28 mouse cellular contexts compared by ENCODE assay signal in genomic region chr2:49825588-49825987, GRCm38 (mm10). TPM values are rescaled to one million over a fixed set of nuclear protein-coding genes. Genes with fewer than 3 reads are reported as not detected.
DNase-seq lines count a peak whose midpoint lies in the region; ATAC-seq and TF ChIP-seq lines count a peak whose summit lies in the region.
"Had no signal": no experiment of that assay in that cellular context is flagged by ENCODE, and none has a peak within 500 bp of the region (broad histone marks: within the 10 kb centered on the region; RNA-seq: fewer than 3 reads in every experiment).

No protein-coding gene starts in this region.

- no peaks in the 10 kb centered on the region for H3K4me1 ChIP-seq in embryonic facial prominence, embryonic 14.5 days (ENCODE audit: control insufficient read depth, insufficient read depth, low read length)
- H3K4me1 ChIP-seq: embryonic facial prominence, embryonic 12.5 days; forebrain, embryonic 12.5 days; forebrain, embryonic 15.5 days; hindbrain, embryonic 10.5 days; hindbrain, embryonic 13.5 days had no signal

- TF ChIP-seq POLR2A in brain, embryonic 14.5 days (IDR thresholded peaks at IDR 0.05; ENCODE audit: borderline replicate concordance, extremely low read depth, insufficient read depth, insufficient read length, poor library complexity, severe bottlenecking): no peak

- no peak for ATAC-seq in embryonic facial prominence, embryonic 14.5 days (ENCODE audit: low read depth)
- ATAC-seq: CD4-positive, CD25-positive, alpha-beta regulatory T cell, adult 4 months; forebrain, embryonic 15.5 days; hindbrain, embryonic 16.5 days; inflammation-experienced regulatory T-cells, adult 6 months; intestine, embryonic 16.5 days had no signal

- H3K9ac ChIP-seq in embryonic facial prominence, embryonic 14.5 days (ENCODE audit: low read depth, low read length): no peak overlapping the region
- H3K9ac ChIP-seq: embryonic facial prominence, embryonic 12.5 days; forebrain, embryonic 12.5 days; forebrain, embryonic 15.5 days; hindbrain, embryonic 13.5 days had no signal

- no peak overlapping the region for H3K4me2 ChIP-seq in embryonic facial prominence, embryonic 14.5 days (ENCODE audit: low read depth, low read length)
- H3K4me2 ChIP-seq: embryonic facial prominence, embryonic 12.5 days; forebrain, embryonic 12.5 days; forebrain, embryonic 15.5 days; heart, embryonic 11.5 days; hindbrain, embryonic 13.5 days had no signal

- no peak overlapping the region for H3K4me3 ChIP-seq in embryonic facial prominence, embryonic 14.5 days (ENCODE audit: low read depth, low read length)
- H3K4me3 ChIP-seq: embryonic facial prominence, embryonic 12.5 days; erythroblast, embryonic 14.5 days; forebrain, embryonic 12.5 days; forebrain, embryonic 15.5 days; hindbrain, embryonic 10.5 days; hindbrain, embryonic 13.5 days had no signal

- no peak overlapping the region for H3K27ac ChIP-seq in embryonic facial prominence, embryonic 14.5 days (replicated peaks; ENCODE audit: low read depth, low read length)
- H3K27ac ChIP-seq: embryonic facial prominence, embryonic 12.5 days; forebrain, embryonic 12.5 days; forebrain, embryonic 15.5 days; hindbrain, embryonic 10.5 days; hindbrain, embryonic 13.5 days had no signal

- no peak for TF ChIP-seq CTCF in brain, embryonic 14.5 days (IDR thresholded peaks at IDR 0.05; ENCODE audit: borderline replicate concordance, extremely low read depth, insufficient read depth, insufficient read length)

- H3K9me3 ChIP-seq in embryonic facial prominence, embryonic 14.5 days (ENCODE audit: control insufficient read depth, low read length): no peaks in the 10 kb centered on the region
- H3K9me3 ChIP-seq: embryonic facial prominence, embryonic 12.5 days; forebrain, embryonic 12.5 days; forebrain, embryonic 15.5 days; hindbrain, embryonic 10.5 days; hindbrain, embryonic 13.5 days had no signal

- WGBS in embryonic facial prominence, embryonic 14.5 days: 25% methylated on average over 1 of the region's 1 CpGs

- DNase-seq in heart, adult 11 months: peak; percentile 15
- DNase-seq in heart, postnatal 4 days: no peak
- DNase-seq in brain, embryonic 14.5 days (ENCODE audit: low read depth): peak; percentile 13
- DNase-seq in embryonic facial prominence, embryonic 14.5 days (ENCODE audit: low spot score): peak; percentile 65
- DNase-seq in ovary, postnatal 14 days (ENCODE audit: low spot score): no peak
- no peak for DNase-seq in kidney, postnatal 10 days
- DNase-seq: adrenal gland, adult 2 months; adrenal gland, postnatal 14 days; cerebellum, adult 11-12 months; cerebellum, adult 8-10 months; cerebellum, postnatal 14 days; embryo, embryonic 11 days; gastrocnemius, postnatal 10 days; gastrocnemius, postnatal 36 days had no signal

- H3K36me3 ChIP-seq in embryonic facial prominence, embryonic 14.5 days (ENCODE audit: control insufficient read depth, insufficient read depth, low read length): no peaks in the 10 kb centered on the region
- H3K36me3 ChIP-seq: embryonic facial prominence, embryonic 12.5 days; forebrain, embryonic 12.5 days; forebrain, embryonic 15.5 days; hindbrain, embryonic 10.5 days; hindbrain, embryonic 13.5 days had no signal

- no peaks in the 10 kb centered on the region for H3K27me3 ChIP-seq in embryonic facial prominence, embryonic 14.5 days (replicated peaks; ENCODE audit: control insufficient read depth, insufficient read depth, low read length)
- H3K27me3 ChIP-seq: embryonic facial prominence, embryonic 12.5 days; forebrain, embryonic 12.5 days; forebrain, embryonic 15.5 days; hindbrain, embryonic 13.5 days had no signal

RNA-seq across cellular contexts. Expression of gene Lypd6b, which starts 38.1 kb away (rescaled TPM):
- under 1 TPM; 0.23 to 0.24 TPM for total RNA-seq in heart, postnatal 4 days (2021)
- 5.4 and 6.2 TPM in 2 replicates for polyA plus RNA-seq in brain, embryonic 14.5 days (2012; rRNA removed)
- 7.9 and 9.2 TPM in 2 replicates for polyA plus RNA-seq in embryonic facial prominence, embryonic 14.5 days (2014; fragmentation: Nextera tagmentation; extraction: Ambion mirVana)
- total RNA-seq: gastrocnemius, adult 18-20 months; gastrocnemius, postnatal 36 days; heart, postnatal 25 days; MEL had no signal
- polyA plus RNA-seq: erythroblast, embryonic 14.5 days had no signal

Comparison
In these comparisons a context has a peak if more than half of its experiments do, and no peak if none do; other contexts are left out.
1. DNase-seq: peak in heart, adult 11 months (single experiment), brain, embryonic 14.5 days (single experiment) and embryonic facial prominence, embryonic 14.5 days (single experiment); none in heart, postnatal 4 days (single experiment), ovary, postnatal 14 days (single experiment) and kidney, postnatal 10 days (single experiment).